Mouse (Mus musculus) G1E (cell line): ENCODE measurements around the gene Scamp4.

Experiments
- CTCF ChIP-seq: IDR thresholded peaks from 2 replicates; pipeline ENCODE4 v1.5.1; 2012; ENCODE audit warnings: low read depth, low read length, inconsistent platforms, mixed read lengths
- GATA1 ChIP-seq: IDR thresholded peaks from 2 replicates; pipeline ENCODE4 v1.6.1; 2012; ENCODE audit warnings: borderline replicate concordance, low read length, inconsistent platforms, mixed read lengths
- TAL1 ChIP-seq: conservative IDR thresholded peaks from 2 replicates; pipeline ENCODE4 v1.6.1; 2012; ENCODE audit warnings: low read depth, low read length, inconsistent platforms, mixed read lengths

- TF ChIP-seq GATA1 (no peak), TAL1 (no peak), CTCF (no peak)
These were observed 55.6 kb downstream of the Scamp4 start for GRCm38 (mm10) chr10:80658194-80658840.
